Mouse (Mus musculus): ENCODE measurements around the gene Lhx1.

- TF ChIP-seq CTCF (IDR thresholded peaks at IDR 0.05; ENCODE audit: low read depth, low read length) (no peak), GATA1 (IDR thresholded peaks at IDR 0.05; ENCODE audit: borderline replicate concordance, low read length) (no peak)
Observed at GRCm38 (mm10) chr11:84529797-84530703, 4.7 kb upstream of the Lhx1 start.

Data from G1E (cell line).